Mouse (Mus musculus): ENCODE data around the gene Rlim. TPM values are rescaled to one million over a fixed set of nuclear protein-coding genes. Genes with fewer than 3 reads are reported as not detected.
A peak's percentile ranks its signal among the peaks of the same experiment; 100 is the strongest.

Gene Rlim
- total and polyA plus RNA-seq, 2 experiments: 2.7 to 23.9 TPM

GRCm38 (mm10) chrX:103980590-103981168 is 405 bp downstream of the Rlim start:
- peak; percentile 24 for DNase-seq (ENCODE audit: extremely low read depth, low read depth, low spot score)
- peaks cover 8% of the 10 kb centered on the region; the same call in 1 of the 2 replicates for H3K36me3 ChIP-seq (ENCODE audit: control insufficient read depth, insufficient read depth, low read length)
- peak overlapping the region; percentile 85 for H3K27ac ChIP-seq (replicated peaks; ENCODE audit: insufficient read depth, low read depth, low read length)
- H3K4me3 ChIP-seq (ENCODE audit: insufficient read depth, low read depth, low read length): peak overlapping the region; percentile 70
- peaks cover 3% of the 10 kb centered on the region; the same call in 1 of the 2 replicates for H3K4me1 ChIP-seq (ENCODE audit: control insufficient read depth, insufficient read depth, low read length)
- peak overlapping the region; percentile 95 for H3K9ac ChIP-seq (ENCODE audit: low read depth, low read length)
- TF ChIP-seq POLR2A (IDR thresholded peaks at IDR 0.05; ENCODE audit: extremely low read depth, insufficient read depth, low read length) (no peak), CTCF (IDR thresholded peaks at IDR 0.05; ENCODE audit: low read depth, low read length) (no peak)
- peaks cover 5% of the 10 kb centered on the region; the same call in 1 of the 2 replicates for H3K79me2 ChIP-seq (ENCODE audit: control insufficient read depth, insufficient read depth, low read length)
- H3K27me3 ChIP-seq (ENCODE audit: control insufficient read depth, insufficient read depth, low read length): no peaks in the 10 kb centered on the region
- under 1% methylated on average over 46 of the region's 51 CpGs for WGBS

- Histone ChIP-seq H3K27me3 (ENCODE audit: control insufficient read depth, insufficient read depth, low read length) (no peaks in the 10 kb centered on the region), H3K27ac (replicated peaks; ENCODE audit: insufficient read depth, low read depth, low read length) (peak overlapping the region; percentile 85), H3K36me3 (ENCODE audit: control insufficient read depth, insufficient read depth, low read length) (peaks cover 10% of the 10 kb centered on the region; the same call in 1 of the 2 replicates), H3K4me1 (ENCODE audit: control insufficient read depth, insufficient read depth, low read length) (peaks cover 3% of the 10 kb centered on the region; the same call in 1 of the 2 replicates), H3K79me2 (ENCODE audit: control insufficient read depth, insufficient read depth, low read length) (peaks cover 5% of the 10 kb centered on the region; the same call in 1 of the 2 replicates), H3K9ac (ENCODE audit: low read depth, low read length) (peak overlapping the region; percentile 95), H3K4me3 (ENCODE audit: insufficient read depth, low read depth, low read length) (peak overlapping the region; percentile 70)
- no peak for TF ChIP-seq CTCF (IDR thresholded peaks at IDR 0.05; ENCODE audit: low read depth, low read length)
- no peak for TF ChIP-seq POLR2A (IDR thresholded peaks at IDR 0.05; ENCODE audit: extremely low read depth, insufficient read depth, low read length)
- DNase-seq (ENCODE audit: extremely low read depth, low read depth, low spot score): peak; percentile 37
- 0% methylated on average over 12 of the region's 12 CpGs for WGBS
These were observed 1.0 kb downstream of the Rlim start for GRCm38 (mm10) chrX:103980036-103980435.

GRCm38 (mm10) chrX:103939701-103940100 is 41.4 kb downstream of the Rlim start:
- DNase-seq (ENCODE audit: extremely low read depth, low read depth, low spot score): no peak
- Histone ChIP-seq H3K79me2 (ENCODE audit: control insufficient read depth, insufficient read depth, low read length) (no peaks in the 10 kb centered on the region), H3K36me3 (ENCODE audit: control insufficient read depth, insufficient read depth, low read length) (no peaks in the 10 kb centered on the region), H3K27ac (replicated peaks; ENCODE audit: insufficient read depth, low read depth, low read length) (no peak overlapping the region), H3K4me1 (ENCODE audit: control insufficient read depth, insufficient read depth, low read length) (no peaks in the 10 kb centered on the region), H3K27me3 (ENCODE audit: control insufficient read depth, insufficient read depth, low read length) (no peaks in the 10 kb centered on the region), H3K4me3 (ENCODE audit: insufficient read depth, low read depth, low read length) (no peak overlapping the region), H3K9ac (ENCODE audit: low read depth, low read length) (no peak overlapping the region)
- WGBS: 92% methylated on average over 3 of the region's 3 CpGs
- TF ChIP-seq POLR2A (IDR thresholded peaks at IDR 0.05; ENCODE audit: extremely low read depth, insufficient read depth, low read length): no peak
- TF ChIP-seq CTCF (IDR thresholded peaks at IDR 0.05; ENCODE audit: low read depth, low read length): no peak

GRCm38 (mm10) chrX:103937333-103937732 is 43.8 kb downstream of the Rlim start:
- Histone ChIP-seq H3K79me2 (ENCODE audit: control insufficient read depth, insufficient read depth, low read length) (no peaks in the 10 kb centered on the region), H3K27ac (replicated peaks; ENCODE audit: insufficient read depth, low read depth, low read length) (no peak overlapping the region), H3K9ac (ENCODE audit: low read depth, low read length) (no peak overlapping the region), H3K4me3 (ENCODE audit: insufficient read depth, low read depth, low read length) (no peak overlapping the region), H3K27me3 (ENCODE audit: control insufficient read depth, insufficient read depth, low read length) (no peaks in the 10 kb centered on the region), H3K36me3 (ENCODE audit: control insufficient read depth, insufficient read depth, low read length) (no peaks in the 10 kb centered on the region), H3K4me1 (ENCODE audit: control insufficient read depth, insufficient read depth, low read length) (no peaks in the 10 kb centered on the region)
- peak; percentile 8 for DNase-seq (ENCODE audit: extremely low read depth, low read depth, low spot score)
- no peak for TF ChIP-seq CTCF (IDR thresholded peaks at IDR 0.05; ENCODE audit: low read depth, low read length)
- no peak for TF ChIP-seq POLR2A (IDR thresholded peaks at IDR 0.05; ENCODE audit: extremely low read depth, insufficient read depth, low read length)
- WGBS: 16% methylated on average over 3 of the region's 3 CpGs

- no peak overlapping the region for H3K27ac ChIP-seq (replicated peaks; ENCODE audit: insufficient read depth, low read depth, low read length)
- H3K79me2 ChIP-seq (ENCODE audit: control insufficient read depth, insufficient read depth, low read length): no peaks in the 10 kb centered on the region
- no peak for DNase-seq (ENCODE audit: extremely low read depth, low read depth, low spot score)
- no peak overlapping the region for H3K9ac ChIP-seq (ENCODE audit: low read depth, low read length)
- TF ChIP-seq CTCF (IDR thresholded peaks at IDR 0.05; ENCODE audit: low read depth, low read length) (no peak), POLR2A (IDR thresholded peaks at IDR 0.05; ENCODE audit: extremely low read depth, insufficient read depth, low read length) (no peak)
- no peaks in the 10 kb centered on the region for H3K27me3 ChIP-seq (ENCODE audit: control insufficient read depth, insufficient read depth, low read length)
- H3K36me3 ChIP-seq (ENCODE audit: control insufficient read depth, insufficient read depth, low read length): no peaks in the 10 kb centered on the region
- no peaks in the 10 kb centered on the region for H3K4me1 ChIP-seq (ENCODE audit: control insufficient read depth, insufficient read depth, low read length)
- WGBS: 53% methylated on average over 2 of the region's 2 CpGs
- no peak overlapping the region for H3K4me3 ChIP-seq (ENCODE audit: insufficient read depth, low read depth, low read length)
These were observed 58.6 kb downstream of the Rlim start for GRCm38 (mm10) chrX:103922436-103922835.

- DNase-seq (ENCODE audit: extremely low read depth, low read depth, low spot score): peak; percentile 26
- H3K27ac ChIP-seq (replicated peaks; ENCODE audit: insufficient read depth, low read depth, low read length): no peak overlapping the region
- no peaks in the 10 kb centered on the region for H3K27me3 ChIP-seq (ENCODE audit: control insufficient read depth, insufficient read depth, low read length)
These were observed 62.1 kb downstream of the Rlim start for GRCm38 (mm10) chrX:103918954-103919353.

More at GRCm38 (mm10) chrX:103918954-103919353, 62.1 kb downstream of the Rlim start:
- Histone ChIP-seq H3K4me3 (ENCODE audit: insufficient read depth, low read depth, low read length) (no peak overlapping the region), H3K9ac (ENCODE audit: low read depth, low read length) (no peak overlapping the region), H3K79me2 (ENCODE audit: control insufficient read depth, insufficient read depth, low read length) (no peaks in the 10 kb centered on the region), H3K4me1 (ENCODE audit: control insufficient read depth, insufficient read depth, low read length) (no peaks in the 10 kb centered on the region), H3K36me3 (ENCODE audit: control insufficient read depth, insufficient read depth, low read length) (no peaks in the 10 kb centered on the region)
- TF ChIP-seq CTCF (IDR thresholded peaks at IDR 0.05; ENCODE audit: low read depth, low read length) (peak; percentile 35; the same call in 1 of the 2 replicates), POLR2A (IDR thresholded peaks at IDR 0.05; ENCODE audit: extremely low read depth, insufficient read depth, low read length) (no peak)
- 27% methylated on average over 5 of the region's 5 CpGs for WGBS
